19 mouse cellular contexts compared by ENCODE assay signal in genomic region chr4:57034169-57034568, GRCm38 (mm10). TPM values are rescaled to one million over a fixed set of nuclear protein-coding genes. Genes with fewer than 3 reads are reported as not detected.
DNase-seq lines count a peak whose midpoint lies in the region; ATAC-seq and TF ChIP-seq lines count a peak whose summit lies in the region.
"Had no signal": no experiment of that assay in that cellular context is flagged by ENCODE, and none has a peak within 500 bp of the region (broad histone marks: within the 10 kb centered on the region; RNA-seq: fewer than 3 reads in every experiment).

No protein-coding gene starts in this region.

- H3K27me3 ChIP-seq in cerebellum, adult 2 months (ENCODE audit: control insufficient read depth, insufficient read depth, low read length): no peaks in the 10 kb centered on the region
- no peaks in the 10 kb centered on the region for H3K27me3 ChIP-seq in kidney, adult 2 months (replicated peaks; ENCODE audit: control insufficient read depth, insufficient read depth, low read length)
- 0 out of 2 replicates have a peak, but pooled peaks cover 7% of the 10 kb centered on the region for H3K27me3 ChIP-seq in lung, postnatal 0 days (replicated peaks; ENCODE audit: insufficient read depth, low read length)
- H3K27me3 ChIP-seq: embryonic facial prominence, embryonic 15.5 days; hindbrain, embryonic 15.5 days had no signal

- TF ChIP-seq EP300 in lung, postnatal 0 days (IDR thresholded peaks at IDR 0.05): no peak

- no peak for TF ChIP-seq POLR2A in cerebellum, adult 2 months (IDR thresholded peaks at IDR 0.05; ENCODE audit: borderline replicate concordance, insufficient read depth, low read length)
- TF ChIP-seq POLR2A in kidney, adult 2 months (IDR thresholded peaks at IDR 0.05; ENCODE audit: low read depth, low read length): no peak

- no peak overlapping the region for H3K9ac ChIP-seq in lung, postnatal 0 days (replicated peaks; ENCODE audit: low read depth)
- H3K9ac ChIP-seq: embryonic facial prominence, embryonic 15.5 days; heart, embryonic 12.5 days; hindbrain, embryonic 15.5 days had no signal

- TF ChIP-seq CTCF in cerebellum, adult 2 months (IDR thresholded peaks at IDR 0.05; ENCODE audit: borderline replicate concordance, insufficient read depth, low read depth, low read length): peak; percentile 18; the same call in 1 of the 2 replicates
- TF ChIP-seq CTCF in kidney, adult 2 months (conservative IDR thresholded peaks at IDR 0.05; ENCODE audit: insufficient read depth, insufficient read length, low read depth, low read length): peak; percentile 51
- 0 out of 2 replicates have a peak, but pooled peaks have one; percentile 24 for TF ChIP-seq CTCF in lung, postnatal 0 days (IDR thresholded peaks at IDR 0.05)

- 83% methylated on average over 5 of the region's 5 CpGs for WGBS in cerebellum, adult 2 months
- 63% methylated on average over 5 of the region's 5 CpGs for WGBS in kidney, adult 2 months
- 64% methylated on average over 5 of the region's 5 CpGs for WGBS in lung, postnatal 0 days

- peaks cover 15% of the 10 kb centered on the region for H3K4me1 ChIP-seq in cerebellum, adult 2 months (ENCODE audit: control insufficient read depth, insufficient read depth, low read length)
- H3K4me1 ChIP-seq in kidney, adult 2 months (ENCODE audit: control insufficient read depth, insufficient read depth, low read length): no peaks in the 10 kb centered on the region
- no peaks in the 10 kb centered on the region for H3K4me1 ChIP-seq in lung, postnatal 0 days (ENCODE audit: insufficient read depth, low read depth, low read length)

- no peaks in the 10 kb centered on the region for H3K36me3 ChIP-seq in kidney, adult 2 months (ENCODE audit: control insufficient read depth, insufficient read depth, low read length)
- no peaks in the 10 kb centered on the region for H3K36me3 ChIP-seq in lung, postnatal 0 days (ENCODE audit: insufficient read depth, low read length)
- H3K36me3 ChIP-seq: embryonic facial prominence, embryonic 15.5 days; heart, embryonic 12.5 days; hindbrain, embryonic 10.5 days; hindbrain, embryonic 15.5 days had no signal

- ATAC-seq in lung, postnatal 0 days: no peak
- ATAC-seq: CD4-positive, CD25-positive, alpha-beta regulatory T cell, adult 4 months; forebrain, embryonic 16.5 days had no signal

- H3K4me3 ChIP-seq in cerebellum, adult 2 months (replicated peaks; ENCODE audit: insufficient read depth, low read depth, low read length): no peak overlapping the region
- H3K4me3 ChIP-seq in kidney, adult 2 months (ENCODE audit: insufficient read depth, low read depth, low read length): no peak overlapping the region
- no peak overlapping the region for H3K4me3 ChIP-seq in lung, postnatal 0 days (ENCODE audit: low read depth, low read length)
- H3K4me3 ChIP-seq: embryonic facial prominence, embryonic 15.5 days; heart, embryonic 12.5 days; hindbrain, embryonic 10.5 days; hindbrain, embryonic 15.5 days had no signal

- no peak overlapping the region for H3K27ac ChIP-seq in cerebellum, adult 2 months (ENCODE audit: insufficient read depth, low read length)
- no peak overlapping the region for H3K27ac ChIP-seq in kidney, adult 2 months (ENCODE audit: insufficient read depth, low read depth, low read length)
- H3K27ac ChIP-seq in lung, postnatal 0 days (ENCODE audit: low read length): no peak overlapping the region
- H3K27ac ChIP-seq: embryonic facial prominence, embryonic 15.5 days; hindbrain, embryonic 10.5 days; hindbrain, embryonic 15.5 days had no signal

- H3K4me2 ChIP-seq in lung, postnatal 0 days (replicated peaks; ENCODE audit: low read depth, low read length): no peak overlapping the region
- H3K4me2 ChIP-seq: embryonic facial prominence, embryonic 15.5 days; heart, embryonic 12.5 days; hindbrain, embryonic 15.5 days had no signal

- H3K9me3 ChIP-seq in lung, postnatal 0 days (ENCODE audit: low read length): no peaks in the 10 kb centered on the region
- H3K9me3 ChIP-seq: embryonic facial prominence, embryonic 15.5 days; heart, embryonic 12.5 days; hindbrain, embryonic 10.5 days; hindbrain, embryonic 15.5 days had no signal

- DNase-seq in cerebellum, adult 2 months: no peak
- DNase-seq in cerebellum, adult 9-11 months: no peak
- DNase-seq in kidney, adult 2 months: no peak
- DNase-seq in kidney, adult 18-20 months: no peak
- no peak for DNase-seq in lung, postnatal 0 days (ENCODE audit: low spot score)
- DNase-seq in lung, postnatal 36 days: no peak
- no peak for DNase-seq in embryo, embryonic 11 days
- DNase-seq: adrenal gland, postnatal 10 days; B cell, adult 2 months; cerebellum, adult 11 months; cerebellum, adult 9-10 months; cerebellum, postnatal 36 days; gastrocnemius, postnatal 25 days had no signal

RNA-seq across cellular contexts. Expression of gene Frrs1l, which starts 44.0 kb away (rescaled TPM):
- 102 and 111 TPM in 2 replicates for polyA plus RNA-seq in cerebellum, adult 2 months (2012; rRNA removed)
- 0.02 and 0.03 TPM in 2 replicates for polyA plus RNA-seq in kidney, adult 2 months (2012; rRNA removed)
- 0.91 and 1.7 TPM in 2 replicates for polyA plus RNA-seq in lung, postnatal 0 days (2015; fragmentation: Nextera tagmentation; extraction: Ambion mirVana)
- polyA plus RNA-seq: CD4-positive, CD25-positive, alpha-beta regulatory T cell, adult 4 months had no signal

Comparison
In these comparisons a context has a peak if more than half of its experiments do, and no peak if none do; other contexts are left out.
1. RNA of gene Frrs1l, which starts 44.0 kb away (polyA plus RNA-seq): 102 to 111 TPM in cerebellum, adult 2 months; 0.91 to 1.7 TPM in lung, postnatal 0 days and 0.02 to 0.03 TPM in kidney, adult 2 months; every median in the first group is over 10 times any median in the second.
2. Peak in every context shown above with its lines, with median percentiles within 50 percentile points of each other: CTCF ChIP-seq.